Mouse (Mus musculus): ENCODE measurements at regions not wholly inside any gene's neighbourhood (a gene's known extent, or its start where the extent isn't known, plus 50 kb on each side); places are given as distances from the start of the nearest gene placed in this dataset.

DNA sequence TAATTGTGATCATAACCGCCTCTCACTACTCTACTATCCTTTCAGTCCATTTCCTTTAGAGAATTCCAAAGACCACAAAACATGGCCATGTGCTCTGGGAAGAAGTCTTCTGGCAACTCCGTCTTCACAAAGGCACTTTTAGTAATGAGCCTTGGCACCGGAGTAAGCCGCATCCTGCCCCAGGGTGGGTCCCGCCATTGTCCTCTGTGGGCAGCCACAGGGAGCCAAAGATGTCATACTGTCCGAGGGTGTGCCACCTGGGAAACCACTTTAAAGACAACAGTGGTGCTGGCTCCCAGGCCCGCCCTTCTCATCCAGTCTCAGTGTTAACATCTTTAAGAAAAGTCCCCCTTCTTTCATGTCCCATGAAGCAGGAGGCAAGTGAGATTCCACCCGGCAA lies 164.6 kb downstream of the Kit start:
- Histone ChIP-seq H3K4me3 (ENCODE audit: low read depth, low read length) (no peak overlapping the region), H3K9ac (ENCODE audit: low read depth, low read length) (no peak overlapping the region), H3K27ac (ENCODE audit: low read depth, low read length) (no peak overlapping the region), H3K4me1 (replicated peaks; ENCODE audit: control insufficient read depth, insufficient read depth, low read length) (no peaks in the 10 kb centered on the region), H3K9me3 (ENCODE audit: control insufficient read depth) (0 out of 2 replicates have a peak, but pooled peaks cover 2% of the 10 kb centered on the region), H3K36me3 (ENCODE audit: control insufficient read depth, insufficient read depth) (no peaks in the 10 kb centered on the region), H3K4me2 (replicated peaks; ENCODE audit: low read depth) (no peak overlapping the region), H3K27me3 (replicated peaks; ENCODE audit: control insufficient read depth, insufficient read depth, low read length) (no peaks in the 10 kb centered on the region)
- WGBS: 80% methylated on average over 8 of the region's 8 CpGs
- no peak for TF ChIP-seq CTCF (IDR thresholded peaks at IDR 0.05; ENCODE audit: low read depth)
- no peak for ATAC-seq

DNA sequence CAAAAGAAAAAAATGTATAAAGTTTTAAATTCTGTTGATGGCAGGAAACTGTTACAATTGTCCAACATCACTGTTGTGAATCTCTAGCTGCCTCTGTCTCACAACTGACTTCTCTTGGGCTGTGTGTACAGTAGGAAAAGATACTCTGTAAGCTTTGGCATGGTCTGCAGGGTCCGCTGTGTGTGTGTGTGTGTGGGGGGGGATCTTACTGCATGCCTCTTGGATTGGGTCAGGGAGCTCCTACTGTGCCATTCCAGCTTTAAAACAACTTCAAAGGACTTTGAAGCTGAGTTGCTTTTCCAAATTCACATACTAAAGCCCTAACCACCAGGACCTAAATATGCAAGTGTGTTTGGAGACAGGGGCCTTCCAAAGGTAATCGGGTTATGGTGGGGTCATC lies 163.7 kb downstream of the Kit start:
- H3K4me1 ChIP-seq (replicated peaks; ENCODE audit: control insufficient read depth, insufficient read depth, low read length): no peaks in the 10 kb centered on the region
- no peak for TF ChIP-seq CTCF (IDR thresholded peaks at IDR 0.05; ENCODE audit: low read depth)
- H3K36me3 ChIP-seq (ENCODE audit: control insufficient read depth, insufficient read depth): no peaks in the 10 kb centered on the region
- no peak for ATAC-seq
- H3K27ac ChIP-seq (ENCODE audit: low read depth, low read length): no peak overlapping the region
- H3K4me3 ChIP-seq (ENCODE audit: low read depth, low read length): no peak overlapping the region
- H3K4me2 ChIP-seq (replicated peaks; ENCODE audit: low read depth): no peak overlapping the region
- H3K9ac ChIP-seq (ENCODE audit: low read depth, low read length): no peak overlapping the region
- 0 out of 2 replicates have a peak, but pooled peaks cover 2% of the 10 kb centered on the region for H3K9me3 ChIP-seq (ENCODE audit: control insufficient read depth)
- H3K27me3 ChIP-seq (replicated peaks; ENCODE audit: control insufficient read depth, insufficient read depth, low read length): no peaks in the 10 kb centered on the region
- 91% methylated on average over 2 of the region's 2 CpGs for WGBS

DNA sequence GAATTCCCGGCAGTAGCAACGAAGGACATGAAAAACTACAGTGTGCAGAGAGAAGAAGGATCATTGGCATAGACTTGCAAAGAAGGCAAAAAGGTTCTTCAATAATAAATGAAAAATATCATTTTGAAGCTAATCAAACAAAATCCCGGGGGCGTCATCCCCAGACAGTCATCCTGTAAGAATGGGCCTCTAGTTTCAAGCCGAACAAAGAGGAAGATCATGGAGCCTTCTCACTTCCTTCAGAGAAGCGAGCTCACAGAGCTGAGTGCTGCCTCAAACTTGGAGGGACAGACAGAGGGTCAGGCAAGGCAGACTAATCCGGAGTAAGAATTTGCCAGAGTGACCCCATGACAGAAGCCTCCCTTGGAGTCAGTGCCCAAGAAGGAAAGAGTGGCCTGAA lies 163.0 kb downstream of the Kit start:
- H3K27ac ChIP-seq (ENCODE audit: low read depth, low read length): no peak overlapping the region
- no peaks in the 10 kb centered on the region for H3K4me1 ChIP-seq (replicated peaks; ENCODE audit: control insufficient read depth, insufficient read depth, low read length)
- H3K27me3 ChIP-seq (replicated peaks; ENCODE audit: control insufficient read depth, insufficient read depth, low read length): no peaks in the 10 kb centered on the region
- H3K4me2 ChIP-seq (replicated peaks; ENCODE audit: low read depth): no peak overlapping the region
- H3K9ac ChIP-seq (ENCODE audit: low read depth, low read length): no peak overlapping the region
- no peak for ATAC-seq
- 92% methylated on average over 7 of the region's 7 CpGs for WGBS
- H3K9me3 ChIP-seq (ENCODE audit: control insufficient read depth): 0 out of 2 replicates have a peak, but pooled peaks cover 2% of the 10 kb centered on the region
- TF ChIP-seq CTCF (IDR thresholded peaks at IDR 0.05; ENCODE audit: low read depth): no peak
- no peak overlapping the region for H3K4me3 ChIP-seq (ENCODE audit: low read depth, low read length)
- H3K36me3 ChIP-seq (ENCODE audit: control insufficient read depth, insufficient read depth): no peaks in the 10 kb centered on the region

DNA sequence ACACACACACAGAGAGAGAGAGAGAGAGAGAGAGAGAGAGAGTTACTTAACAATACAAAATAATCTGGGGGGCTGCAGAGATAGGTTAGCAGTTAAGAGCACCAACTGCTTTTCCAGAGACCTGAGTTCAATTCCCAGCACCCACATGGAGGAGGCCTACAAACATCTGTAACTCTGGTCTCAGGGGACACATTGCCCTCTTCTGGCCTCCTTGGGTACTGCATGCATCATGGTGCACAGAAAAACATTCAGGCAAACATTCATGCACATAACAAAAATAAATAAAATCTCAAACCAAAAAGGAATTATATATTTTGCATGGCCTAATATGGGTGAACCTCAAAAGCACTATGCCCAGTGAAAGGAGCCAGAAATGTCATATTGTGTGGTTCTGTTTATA lies 161.6 kb downstream of the Kit start:
- H3K9ac ChIP-seq (ENCODE audit: low read depth, low read length): no peak overlapping the region
- H3K4me3 ChIP-seq (ENCODE audit: low read depth, low read length): no peak overlapping the region
- 0 out of 2 replicates have a peak, but pooled peaks cover 2% of the 10 kb centered on the region for H3K9me3 ChIP-seq (ENCODE audit: control insufficient read depth)
- peak; percentile 61 for TF ChIP-seq CTCF (IDR thresholded peaks at IDR 0.05; ENCODE audit: low read depth)
- H3K4me2 ChIP-seq (replicated peaks; ENCODE audit: low read depth): no peak overlapping the region
- H3K27ac ChIP-seq (ENCODE audit: low read depth, low read length): no peak overlapping the region
- no peaks in the 10 kb centered on the region for H3K4me1 ChIP-seq (replicated peaks; ENCODE audit: control insufficient read depth, insufficient read depth, low read length)
- H3K27me3 ChIP-seq (replicated peaks; ENCODE audit: control insufficient read depth, insufficient read depth, low read length): no peaks in the 10 kb centered on the region
- no peaks in the 10 kb centered on the region for H3K36me3 ChIP-seq (ENCODE audit: control insufficient read depth, insufficient read depth)
- ATAC-seq: no peak

DNA sequence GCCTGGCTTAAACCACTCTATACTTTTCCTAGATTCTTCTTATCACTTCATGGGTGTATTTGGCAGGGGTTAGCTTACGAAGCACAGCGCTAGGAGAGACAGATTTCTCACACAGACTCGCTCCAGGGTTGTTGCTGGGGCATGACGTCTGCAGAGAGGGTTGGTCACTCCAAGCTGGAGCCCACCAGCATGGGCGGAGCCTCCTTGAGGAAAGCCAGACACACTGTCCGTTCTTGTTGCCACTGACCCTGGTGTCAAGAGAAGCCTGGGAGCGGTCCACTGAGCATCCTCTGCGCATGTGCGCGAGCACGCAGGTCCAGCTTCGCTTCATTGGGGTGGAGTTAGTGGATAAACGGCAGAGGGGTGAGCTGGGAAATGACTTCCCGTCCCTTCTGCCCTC lies 159.8 kb downstream of the Kit start:
- Histone ChIP-seq H3K4me3 (ENCODE audit: low read depth, low read length) (no peak overlapping the region; the same call in 1 of the 2 replicates), H3K27me3 (replicated peaks; ENCODE audit: control insufficient read depth, insufficient read depth, low read length) (no peaks in the 10 kb centered on the region), H3K36me3 (ENCODE audit: control insufficient read depth, insufficient read depth) (no peaks in the 10 kb centered on the region), H3K9ac (ENCODE audit: low read depth, low read length) (no peak overlapping the region), H3K4me1 (replicated peaks; ENCODE audit: control insufficient read depth, insufficient read depth, low read length) (no peaks in the 10 kb centered on the region; the same call in 1 of the 2 replicates), H3K4me2 (replicated peaks; ENCODE audit: low read depth) (peak overlapping the region; percentile 48), H3K9me3 (ENCODE audit: control insufficient read depth) (0 out of 2 replicates have a peak, but pooled peaks cover 2% of the 10 kb centered on the region), H3K27ac (ENCODE audit: low read depth, low read length) (no peak overlapping the region)
- ATAC-seq: peak; percentile 47; the same call in 1 of the 2 replicates
- no peak for TF ChIP-seq CTCF (IDR thresholded peaks at IDR 0.05; ENCODE audit: low read depth)
- WGBS: 67% methylated on average over 14 of the region's 14 CpGs

DNA sequence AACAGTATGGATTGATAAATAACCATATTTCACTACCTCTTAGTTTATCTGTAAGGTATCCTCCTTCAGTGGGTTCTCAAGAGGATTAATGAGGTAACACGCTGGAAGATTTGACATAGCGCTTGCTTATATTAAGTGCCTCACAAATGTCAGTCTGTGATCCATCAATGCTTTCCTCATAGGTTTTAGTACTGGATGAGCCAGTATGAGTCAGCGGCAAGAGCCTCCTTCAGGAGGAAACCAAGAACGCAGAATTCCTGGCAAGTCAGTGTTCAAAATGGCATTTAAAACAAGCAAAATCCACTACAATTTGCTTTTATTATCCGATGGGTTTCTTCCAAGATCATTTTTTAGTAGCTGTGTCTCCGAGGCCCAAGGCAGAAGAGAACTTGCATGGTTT lies 159.3 kb downstream of the Kit start:
- H3K4me2 ChIP-seq (replicated peaks; ENCODE audit: low read depth): no peak overlapping the region
- H3K9me3 ChIP-seq (ENCODE audit: control insufficient read depth): 0 out of 2 replicates have a peak, but pooled peaks cover 2% of the 10 kb centered on the region
- no peak for TF ChIP-seq CTCF (IDR thresholded peaks at IDR 0.05; ENCODE audit: low read depth)
- no peak overlapping the region for H3K27ac ChIP-seq (ENCODE audit: low read depth, low read length)
- no peak overlapping the region for H3K9ac ChIP-seq (ENCODE audit: low read depth, low read length)
- H3K4me3 ChIP-seq (ENCODE audit: low read depth, low read length): no peak overlapping the region
- no peaks in the 10 kb centered on the region for H3K36me3 ChIP-seq (ENCODE audit: control insufficient read depth, insufficient read depth)
- H3K27me3 ChIP-seq (replicated peaks; ENCODE audit: control insufficient read depth, insufficient read depth, low read length): no peaks in the 10 kb centered on the region
- 76% methylated on average over 6 of the region's 6 CpGs for WGBS
- ATAC-seq: no peak
- H3K4me1 ChIP-seq (replicated peaks; ENCODE audit: control insufficient read depth, insufficient read depth, low read length): no peaks in the 10 kb centered on the region; the same call in 1 of the 2 replicates

DNA sequence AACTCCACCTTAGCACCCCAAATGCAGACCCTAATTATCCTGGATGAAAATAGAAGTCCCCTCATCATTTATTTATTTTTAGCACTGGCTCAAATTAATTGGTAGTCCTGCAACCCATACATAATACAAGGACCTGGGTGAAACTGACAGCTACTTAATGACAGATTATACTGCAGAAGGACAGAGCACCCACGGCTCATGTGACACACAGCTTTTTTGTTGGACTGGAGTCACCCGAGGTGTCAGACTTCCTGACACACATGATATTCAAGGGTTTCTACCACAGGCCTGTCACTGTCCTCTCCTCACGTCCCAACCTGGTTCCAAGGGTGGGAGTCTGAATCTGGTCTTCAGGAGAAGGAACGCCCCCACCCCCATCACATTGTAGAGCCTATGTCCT lies 156.5 kb downstream of the Kit start:
- ATAC-seq: no peak
- TF ChIP-seq CTCF (IDR thresholded peaks at IDR 0.05; ENCODE audit: low read depth): no peak
- no peaks in the 10 kb centered on the region for H3K36me3 ChIP-seq (ENCODE audit: control insufficient read depth, insufficient read depth)
- H3K4me2 ChIP-seq (replicated peaks; ENCODE audit: low read depth): no peak overlapping the region
- no peak overlapping the region for H3K27ac ChIP-seq (ENCODE audit: low read depth, low read length)
- 85% methylated on average over 4 of the region's 4 CpGs for WGBS
- no peak overlapping the region for H3K9ac ChIP-seq (ENCODE audit: low read depth, low read length)
- H3K9me3 ChIP-seq (ENCODE audit: control insufficient read depth): 0 out of 2 replicates have a peak, but pooled peaks cover under 1% of the 10 kb centered on the region
- H3K4me1 ChIP-seq (replicated peaks; ENCODE audit: control insufficient read depth, insufficient read depth, low read length): no peaks in the 10 kb centered on the region; the same call in 1 of the 2 replicates
- H3K4me3 ChIP-seq (ENCODE audit: low read depth, low read length): no peak overlapping the region
- no peaks in the 10 kb centered on the region for H3K27me3 ChIP-seq (replicated peaks; ENCODE audit: control insufficient read depth, insufficient read depth, low read length)

Measured in intestine, postnatal 0 days (tissue).